Comparison of ENCODE assay signal across 8 mouse cellular contexts in genomic region chr7:67961567-67962267, GRCm38 (mm10). TPM values are rescaled to one million over a fixed set of nuclear protein-coding genes. Genes with fewer than 3 reads are reported as not detected.
DNase-seq lines count a peak whose midpoint lies in the region; ATAC-seq and TF ChIP-seq lines count a peak whose summit lies in the region.

No protein-coding gene starts in this region.

- no peak overlapping the region for H3K4me3 ChIP-seq in bone marrow, adult 2 months (replicated peaks; ENCODE audit: control insufficient read depth, low read depth, low read length)
- H3K4me3 ChIP-seq in heart, embryonic 12.5 days: no peak overlapping the region
- H3K4me3 ChIP-seq in kidney, embryonic 15.5 days (replicated peaks): no peak overlapping the region
- H3K4me3 ChIP-seq in liver, embryonic 11.5 days (ENCODE audit: low read depth, low read length): no peak overlapping the region
- no peak overlapping the region for H3K4me3 ChIP-seq in myocyte
- no peak overlapping the region for H3K4me3 ChIP-seq in stomach, embryonic 15.5 days (replicated peaks)

- peak; percentile 97 for TF ChIP-seq CTCF in bone marrow, adult 2 months (IDR thresholded peaks at IDR 0.05; ENCODE audit: control insufficient read depth, insufficient read depth, low read length)

- 18% methylated on average over 14 of the region's 14 CpGs for WGBS in bone marrow, adult 2 months
- WGBS in heart, embryonic 12.5 days: 10% methylated on average over 14 of the region's 14 CpGs
- 15% methylated on average over 14 of the region's 14 CpGs for WGBS in kidney, embryonic 15.5 days
- 13% methylated on average over 14 of the region's 14 CpGs for WGBS in liver, embryonic 11.5 days
- whole genome bisulfite sequencing in stomach, embryonic 15.5 days: 14% methylated on average over 14 of the region's 14 CpGs

- peaks cover 97% of the 10 kb centered on the region for H3K79me2 ChIP-seq in myocyte (ENCODE audit: control insufficient read depth, insufficient read depth)

- peaks cover 4% of the 10 kb centered on the region; the same call in 1 of the 2 replicates for H3K4me1 ChIP-seq in bone marrow, adult 2 months (ENCODE audit: control insufficient read depth, insufficient read depth, low read length)
- H3K4me1 ChIP-seq in heart, embryonic 12.5 days (replicated peaks): peaks cover 84% of the 10 kb centered on the region
- peaks cover 84% of the 10 kb centered on the region for H3K4me1 ChIP-seq in kidney, embryonic 15.5 days
- H3K4me1 ChIP-seq in liver, embryonic 11.5 days (replicated peaks; ENCODE audit: control insufficient read depth, insufficient read depth, low read length): peaks cover 49% of the 10 kb centered on the region
- peaks cover 44% of the 10 kb centered on the region for H3K4me1 ChIP-seq in stomach, embryonic 15.5 days

- no peaks in the 10 kb centered on the region for H3K27me3 ChIP-seq in heart, embryonic 12.5 days (replicated peaks)
- H3K27me3 ChIP-seq in kidney, embryonic 15.5 days: no peaks in the 10 kb centered on the region
- H3K27me3 ChIP-seq in liver, embryonic 11.5 days (replicated peaks; ENCODE audit: control insufficient read depth, insufficient read depth, low read length): no peaks in the 10 kb centered on the region
- H3K27me3 ChIP-seq in myocyte (ENCODE audit: control insufficient read depth, insufficient read depth, insufficient read length): no peaks in the 10 kb centered on the region
- no peaks in the 10 kb centered on the region for H3K27me3 ChIP-seq in stomach, embryonic 15.5 days (replicated peaks)

- DNase-seq in CD4-positive helper T cell, adult 2 months (ENCODE audit: low read depth, low spot score): peak; percentile 63
- DNase-seq in liver, embryonic 11.5 days (ENCODE audit: low spot score): peak; percentile 67

- no peak overlapping the region for H3K27ac ChIP-seq in bone marrow, adult 2 months (ENCODE audit: control insufficient read depth, insufficient read depth, low read depth, low read length, poor library complexity)
- H3K27ac ChIP-seq in heart, embryonic 12.5 days (ENCODE audit: poor library complexity, severe bottlenecking): peak overlapping the region; percentile 1; the same call in 1 of the 2 replicates
- H3K27ac ChIP-seq in kidney, embryonic 15.5 days: no peak overlapping the region
- H3K27ac ChIP-seq in liver, embryonic 11.5 days (ENCODE audit: low read depth, low read length): no peak overlapping the region
- no peak overlapping the region for H3K27ac ChIP-seq in stomach, embryonic 15.5 days

- H3K9ac ChIP-seq in heart, embryonic 12.5 days: no peak overlapping the region
- no peak overlapping the region for H3K9ac ChIP-seq in kidney, embryonic 15.5 days
- no peak overlapping the region for H3K9ac ChIP-seq in liver, embryonic 11.5 days (ENCODE audit: low read depth, low read length)
- no peak overlapping the region for H3K9ac ChIP-seq in stomach, embryonic 15.5 days

- H3K9me3 ChIP-seq in heart, embryonic 12.5 days (replicated peaks): no peaks in the 10 kb centered on the region
- no peaks in the 10 kb centered on the region for H3K9me3 ChIP-seq in kidney, embryonic 15.5 days (replicated peaks)
- no peaks in the 10 kb centered on the region for H3K9me3 ChIP-seq in liver, embryonic 11.5 days (ENCODE audit: control insufficient read depth, low read length)
- no peaks in the 10 kb centered on the region for H3K9me3 ChIP-seq in stomach, embryonic 15.5 days

- peak; percentile 85 for ATAC-seq in erythroid progenitor cell, adult 5-6 weeks (replicated peaks; ENCODE audit: low FRiP score, poor library complexity, severe bottlenecking)
- no peak for ATAC-seq in heart, embryonic 12.5 days (ENCODE audit: insufficient number of reproducible peaks, low FRiP score)
- ATAC-seq in kidney, embryonic 15.5 days (replicated peaks; ENCODE audit: low FRiP score): no peak; the same call in 1 of the 2 replicates
- peak; percentile 50 for ATAC-seq in liver, embryonic 11.5 days (replicated peaks; ENCODE audit: low FRiP score)
- ATAC-seq in stomach, embryonic 15.5 days (ENCODE audit: insufficient read depth, low FRiP score, low read depth): peak; percentile 65

- no peak for TF ChIP-seq POLR2A in bone marrow, adult 2 months (IDR thresholded peaks at IDR 0.05; ENCODE audit: borderline replicate concordance, control insufficient read depth, low read depth, low read length)
- TF ChIP-seq POLR2A in myocyte (IDR thresholded peaks at IDR 0.05; ENCODE audit: insufficient read length, low read depth): no peak

- no peak overlapping the region for H3ac ChIP-seq in myocyte (ENCODE audit: control insufficient read depth, insufficient read length)

- peak overlapping the region; percentile 43 for H3K4me2 ChIP-seq in heart, embryonic 12.5 days
- H3K4me2 ChIP-seq in kidney, embryonic 15.5 days: peak overlapping the region; percentile 13; the same call in 1 of the 2 replicates
- 0 out of 2 replicates have a peak overlapping the region, but pooled peaks have one; percentile 6 for H3K4me2 ChIP-seq in liver, embryonic 11.5 days
- H3K4me2 ChIP-seq in myocyte (ENCODE audit: low read depth): peak overlapping the region; percentile 8
- H3K4me2 ChIP-seq in stomach, embryonic 15.5 days: no peak overlapping the region

- no peaks in the 10 kb centered on the region for H3K36me3 ChIP-seq in heart, embryonic 12.5 days
- no peaks in the 10 kb centered on the region for H3K36me3 ChIP-seq in kidney, embryonic 15.5 days
- no peaks in the 10 kb centered on the region for H3K36me3 ChIP-seq in liver, embryonic 11.5 days (ENCODE audit: control insufficient read depth, insufficient read depth, low read length)
- no peaks in the 10 kb centered on the region for H3K36me3 ChIP-seq in myocyte (ENCODE audit: control insufficient read depth, insufficient read depth)
- no peaks in the 10 kb centered on the region for H3K36me3 ChIP-seq in stomach, embryonic 15.5 days

TF ChIP-seq in myocyte, 11 proteins besides CTCF, POLR2A, EP300 and RAD21:
- no peak for TF ChIP-seq USF1 (IDR thresholded peaks at IDR 0.05; ENCODE audit: low read depth)
- no peak for TF ChIP-seq TCF3 (IDR thresholded peaks at IDR 0.05; ENCODE audit: insufficient read length, low read depth)
- no peak for TF ChIP-seq MAX (IDR thresholded peaks at IDR 0.05; ENCODE audit: low read depth)
- TF ChIP-seq MYOD1 (IDR thresholded peaks at IDR 0.05; ENCODE audit: control insufficient read depth in 1 of 3, insufficient read length in 2 of 3, low read depth in 2 of 3): no peak
- no peak for TF ChIP-seq TCF12 (IDR thresholded peaks at IDR 0.05; ENCODE audit: insufficient read depth, poor library complexity, severe bottlenecking)
- no peak for TF ChIP-seq CEBPB (IDR thresholded peaks at IDR 0.05; ENCODE audit: insufficient read depth, poor library complexity, severe bottlenecking)
- TF ChIP-seq E2F4 (IDR thresholded peaks at IDR 0.05; ENCODE audit: insufficient read depth): no peak
- TF ChIP-seq REST (IDR thresholded peaks at IDR 0.05; ENCODE audit: insufficient read depth, insufficient read length): no peak
- no peak for TF ChIP-seq SRF (IDR thresholded peaks at IDR 0.05; ENCODE audit: control insufficient read depth, insufficient read length, low read depth)
- no peak for TF ChIP-seq MYOG (IDR thresholded peaks at IDR 0.05; ENCODE audit: control insufficient read depth in 1 of 3, insufficient read depth in 1 of 3, insufficient read length in 2 of 3, low read depth in 2 of 3)
- TF ChIP-seq POLR2AphosphoS2 (IDR thresholded peaks at IDR 0.05; ENCODE audit: insufficient read length, low read depth): no peak
TF ChIP-seq in myocyte: peak in this region for 0.

RNA-seq across cellular contexts. Expression of gene Igf1r, which starts 9.1 kb away (rescaled TPM):
- 8.7 and 21.3 TPM in 2 replicates for polyA plus RNA-seq in bone marrow, adult 2 months (2011; ENCODE audit: insufficient read depth, insufficient read length, low replicate concordance, missing spikeins)
- total RNA-seq in erythroid progenitor cell, adult 5-6 weeks (2015; ENCODE audit: low replicate concordance): 17.3 and 28.1 TPM in 2 replicates
- total RNA-seq in erythroid progenitor cell, adult 5-6 weeks (2017; ENCODE audit: low replicate concordance): 16.8 and 18.1 TPM in 2 replicates
- 25.6 and 27.5 TPM in 2 replicates for polyA plus RNA-seq in heart, embryonic 12.5 days (2016; fragmentation: Nextera tagmentation; extraction: Ambion mirVana)
- 25.9 and 26.9 TPM in 2 replicates for polyA plus RNA-seq in kidney, embryonic 15.5 days (2015; fragmentation: Nextera tagmentation; extraction: Ambion mirVana)
- polyA plus RNA-seq in liver, embryonic 11.5 days (2014; fragmentation: Nextera tagmentation; extraction: Ambion mirVana): 9.2 and 10.2 TPM in 2 replicates
- 7.9 TPM for polyA plus RNA-seq in myocyte (2012; fragmentation: generic; extraction: Trizol)
- 16.1 and 17.3 TPM in 2 replicates for polyA plus RNA-seq in stomach, embryonic 15.5 days (2015; fragmentation: Nextera tagmentation; extraction: Ambion mirVana)

Comparison
In these comparisons a context has a peak if more than half of its experiments do, and no peak if none do; other contexts are left out.
1. ATAC-seq: peak in erythroid progenitor cell, adult 5-6 weeks (single experiment), liver, embryonic 11.5 days (single experiment) and stomach, embryonic 15.5 days (single experiment); none in heart, embryonic 12.5 days (single experiment) and kidney, embryonic 15.5 days (single experiment).